Mouse (Mus musculus) heart, embryonic 12.5 days (tissue): Measurements from ENCODE around the gene Celf2. TPM values are rescaled to one million over a fixed set of nuclear protein-coding genes. Genes with fewer than 3 reads are reported as not detected.
A peak's percentile ranks its signal among the peaks of the same experiment; 100 is the strongest.

Experiments
- ATAC-seq: fragments of 200-750 bp; cut with Nextera tagmentation; 2 replicates; pipeline ENCODE4 v1.8.0; 2017; ENCODE audit warnings: moderate TSS enrichment, moderate library complexity; ENCODE audit not compliant: insufficient number of reproducible peaks, low FRiP score
- H3K27ac ChIP-seq: fragments of 300-500 bp; sonication (generic); 2 replicates; pipeline ENCODE4 v1.5.1; 2016; ENCODE audit warnings: mild to moderate bottlenecking, moderate library complexity; ENCODE audit not compliant: poor library complexity, severe bottlenecking
- H3K27me3 ChIP-seq: fragments of 300-500 bp; sonication (generic); replicated peaks from 2 replicates; pipeline ENCODE4 v1.6.1; 2016; ENCODE audit warnings: mild to moderate bottlenecking, moderate library complexity
- H3K36me3 ChIP-seq: fragments of 300-500 bp; sonication (generic); 2 replicates; pipeline ENCODE4 v1.6.1; 2016; ENCODE audit warnings: mild to moderate bottlenecking, moderate library complexity
- H3K4me1 ChIP-seq: fragments of 300-500 bp; sonication (generic); replicated peaks from 2 replicates; pipeline ENCODE4 v1.6.1; 2016; ENCODE audit warnings: mild to moderate bottlenecking
- H3K4me2 ChIP-seq: fragments of 300-500 bp; sonication (generic); 2 replicates; pipeline ENCODE4 v1.6.1; 2016; ENCODE audit warnings: mild to moderate bottlenecking, moderate library complexity
- H3K4me3 ChIP-seq: fragments of 300-500 bp; sonication (generic); 2 replicates; pipeline ENCODE4 v1.5.1; 2016; ENCODE audit warnings: mild to moderate bottlenecking
- H3K9ac ChIP-seq: fragments of 300-500 bp; sonication (generic); 2 replicates; pipeline ENCODE4 v1.6.1; 2016; ENCODE audit warnings: mild to moderate bottlenecking, moderate library complexity
- H3K9me3 ChIP-seq: fragments of 300-500 bp; sonication (generic); replicated peaks from 2 replicates; pipeline ENCODE4 v1.6.1; 2016; ENCODE audit warnings: mild to moderate bottlenecking, moderate library complexity
- WGBS: fragments of 180-500 bp; shearing (Covaris S2); methylation state at CpG from one replicate; pipeline ENCODE4 v1.1.7; 2016; 5-methylcytosine and 5-hydroxymethylcytosine counted together
- polyA plus RNA-seq: library from polyadenylated mRNA; unstranded; fragments of >200 nt; fragmentation: Nextera tagmentation; extraction: Ambion mirVana; gene quantifications from 2 replicates; pipeline ENCODE4 v1.2.1, GENCODE M21; 2016

The Celf2 gene
- polyA plus RNA-seq, 1 experiment from 2014 or later, result 65.8 TPM

DNA sequence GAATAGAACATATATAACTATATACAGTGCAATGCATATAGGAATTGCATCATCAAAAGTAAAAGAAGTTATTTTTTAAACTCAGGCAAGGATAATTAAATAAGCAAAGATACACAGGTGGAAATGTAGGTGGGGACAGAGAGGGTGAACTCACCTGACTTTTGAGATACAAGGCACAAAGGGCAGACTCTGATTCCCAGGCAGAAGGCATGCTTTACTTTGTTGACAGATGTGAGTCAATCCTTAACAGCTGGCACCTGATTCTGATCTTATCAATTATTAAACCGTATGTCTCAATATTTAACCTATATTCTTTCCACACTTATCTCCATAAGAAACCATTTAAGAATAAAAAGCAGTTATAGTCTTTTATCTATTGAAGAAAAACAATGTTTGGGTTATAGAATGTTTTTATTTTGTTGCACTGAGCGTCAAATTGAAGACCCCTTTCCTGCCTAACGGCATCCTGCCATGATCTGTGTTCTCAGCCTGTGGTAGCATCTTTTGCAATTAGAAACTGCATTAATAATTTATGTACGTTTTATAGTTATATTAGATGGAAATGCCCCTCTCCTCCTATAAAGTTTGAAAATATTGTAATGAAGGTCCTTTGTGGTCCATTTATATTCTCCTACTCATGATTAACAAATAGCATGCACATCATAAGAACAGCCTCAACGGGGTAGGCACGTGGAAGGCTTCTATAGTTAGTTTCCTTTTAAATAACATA, 491.8 kb downstream of the Celf2 start:
- WGBS, result 81% methylated on average over 6 of the region's 6 CpGs
- Histone ChIP-seq H3K36me3 (0 out of 2 replicates have a peak, but pooled peaks cover 3% of the 10 kb centered on the region), H3K4me2 (no peak overlapping the region), H3K9me3 (no peaks in the 10 kb centered on the region), H3K4me1 (no peaks in the 10 kb centered on the region), H3K27ac (no peak overlapping the region), H3K4me3 (no peak overlapping the region), H3K9ac (no peak overlapping the region), H3K27me3 (no peaks in the 10 kb centered on the region)
- no peak for ATAC-seq

GRCm38 (mm10) chr2:7013126-7013525, 496.2 kb downstream of the Celf2 start:
- Histone ChIP-seq H3K4me3 (no peak overlapping the region), H3K4me2 (no peak overlapping the region), H3K27ac (no peak overlapping the region), H3K4me1 (no peaks in the 10 kb centered on the region), H3K9me3 (no peaks in the 10 kb centered on the region), H3K9ac (no peak overlapping the region), H3K36me3 (peaks cover 3% of the 10 kb centered on the region; the same call in 1 of the 2 replicates), H3K27me3 (no peaks in the 10 kb centered on the region)
- no peak for ATAC-seq
- 85% methylated on average over 5 of the region's 5 CpGs for WGBS

- no peaks in the 10 kb centered on the region for H3K27me3 ChIP-seq
- H3K4me2 ChIP-seq, result no peak overlapping the region
- no peak overlapping the region for H3K4me3 ChIP-seq
- WGBS, result 83% methylated on average over 3 of the region's 3 CpGs
- H3K36me3 ChIP-seq, result peaks cover 3% of the 10 kb centered on the region; the same call in 1 of the 2 replicates
- H3K9ac ChIP-seq, result no peak overlapping the region
- no peaks in the 10 kb centered on the region for H3K9me3 ChIP-seq
- H3K4me1 ChIP-seq, result no peaks in the 10 kb centered on the region
- ATAC-seq, result no peak
- no peak overlapping the region for H3K27ac ChIP-seq
Observed at GRCm38 (mm10) chr2:7006816-7007215, 502.5 kb downstream of the Celf2 start.

DNA sequence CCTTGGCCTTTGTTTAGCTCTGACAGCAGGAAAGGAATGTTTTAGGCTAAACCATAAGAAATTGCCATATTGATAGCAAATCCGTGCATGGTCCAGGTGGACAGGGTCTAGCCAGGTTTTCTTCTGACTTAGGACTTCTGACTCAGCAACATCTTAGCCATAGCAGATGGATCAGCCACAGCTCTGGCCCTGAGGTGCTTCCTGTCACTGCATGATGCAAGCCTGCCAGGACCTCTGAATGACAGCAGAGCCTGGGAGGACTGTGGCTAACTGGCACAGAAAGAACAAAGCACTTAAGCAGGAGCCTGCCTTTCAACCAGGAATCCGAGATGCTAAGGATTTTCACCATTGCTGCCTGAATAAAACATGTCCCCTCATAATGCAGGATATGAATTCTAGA, 507.4 kb downstream of the Celf2 start:
- H3K4me1 ChIP-seq, result no peaks in the 10 kb centered on the region
- ATAC-seq, result no peak
- no peak overlapping the region for H3K9ac ChIP-seq
- peaks cover 11% of the 10 kb centered on the region; the same call in 1 of the 2 replicates for H3K36me3 ChIP-seq
- H3K9me3 ChIP-seq, result no peaks in the 10 kb centered on the region
- H3K4me2 ChIP-seq, result no peak overlapping the region
- WGBS, result 50% methylated on average over 2 of the region's 2 CpGs
- no peaks in the 10 kb centered on the region for H3K27me3 ChIP-seq
- no peak overlapping the region for H3K4me3 ChIP-seq
- H3K27ac ChIP-seq, result no peak overlapping the region

DNA sequence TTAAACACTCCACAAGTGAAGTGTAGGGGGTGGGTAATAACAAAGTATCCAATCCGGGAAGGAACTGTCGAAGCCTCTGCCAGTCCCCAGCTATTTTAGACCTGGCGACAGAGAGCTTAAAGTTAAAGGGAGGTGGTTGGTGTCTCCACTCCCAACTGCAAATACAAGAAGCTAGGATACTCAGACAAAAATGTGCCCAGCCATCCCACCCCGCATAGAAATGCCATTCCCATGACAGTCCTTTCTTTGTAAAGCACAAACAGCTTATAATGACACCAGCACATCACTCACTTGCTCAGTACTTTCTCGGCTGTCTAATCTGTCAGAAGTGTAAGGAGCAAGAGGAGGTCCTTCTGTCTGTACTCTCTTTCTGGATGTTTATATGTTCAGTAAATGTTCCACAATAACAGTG, 518.3 kb downstream of the Celf2 start:
- H3K27ac ChIP-seq, result peak overlapping the region; percentile 51
- 0 out of 2 replicates have a peak, but pooled peaks have one; percentile 42 for ATAC-seq
- no peak overlapping the region for H3K9ac ChIP-seq
- H3K9me3 ChIP-seq, result no peaks in the 10 kb centered on the region
- no peaks in the 10 kb centered on the region for H3K27me3 ChIP-seq
- no peaks in the 10 kb centered on the region for H3K36me3 ChIP-seq
- no peak overlapping the region for H3K4me3 ChIP-seq
- peak overlapping the region; percentile 19; the same call in 1 of the 2 replicates for H3K4me2 ChIP-seq
- 32% methylated on average over 5 of the region's 5 CpGs for WGBS
- peaks cover 20% of the 10 kb centered on the region for H3K4me1 ChIP-seq

- Histone ChIP-seq H3K9me3 (no peaks in the 10 kb centered on the region), H3K9ac (no peak overlapping the region), H3K4me1 (peaks cover 17% of the 10 kb centered on the region), H3K27ac (no peak overlapping the region), H3K36me3 (no peaks in the 10 kb centered on the region), H3K4me2 (no peak overlapping the region), H3K4me3 (no peak overlapping the region), H3K27me3 (no peaks in the 10 kb centered on the region)
- 76% methylated on average over 4 of the region's 4 CpGs for WGBS
- no peak for ATAC-seq
Observed at GRCm38 (mm10) chr2:6985706-6986105, 523.7 kb downstream of the Celf2 start.

DNA sequence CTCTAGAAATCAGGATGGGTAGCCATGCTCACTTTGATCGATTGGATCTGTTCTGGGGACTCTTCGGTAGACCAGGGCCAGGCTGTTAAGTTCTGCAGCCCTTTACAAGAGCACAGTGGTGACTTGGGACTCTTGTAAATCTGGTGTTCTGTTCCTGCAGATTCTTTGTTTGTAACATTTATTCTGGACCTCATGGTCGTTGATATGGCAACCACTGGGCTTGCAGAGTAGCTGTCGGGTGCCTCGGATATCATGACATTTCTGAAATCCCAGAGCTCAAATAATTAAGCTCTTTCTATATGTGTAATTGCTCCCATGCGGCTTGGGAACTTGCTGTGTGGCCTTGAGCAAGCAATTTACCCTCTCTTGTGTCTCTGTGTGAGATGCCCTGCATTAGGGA, 525.5 kb downstream of the Celf2 start:
- Histone ChIP-seq H3K4me2 (no peak overlapping the region), H3K9me3 (no peaks in the 10 kb centered on the region), H3K27ac (no peak overlapping the region), H3K4me1 (0 out of 2 replicates have a peak, but pooled peaks cover 2% of the 10 kb centered on the region), H3K36me3 (no peaks in the 10 kb centered on the region), H3K27me3 (no peaks in the 10 kb centered on the region), H3K9ac (no peak overlapping the region), H3K4me3 (no peak overlapping the region)
- ATAC-seq, result no peak
- WGBS, result 82% methylated on average over 6 of the region's 6 CpGs

- no peaks in the 10 kb centered on the region for H3K36me3 ChIP-seq
- no peaks in the 10 kb centered on the region for H3K4me1 ChIP-seq
- no peak overlapping the region for H3K4me2 ChIP-seq
- ATAC-seq, result no peak
- H3K27me3 ChIP-seq, result no peaks in the 10 kb centered on the region
- H3K9me3 ChIP-seq, result no peaks in the 10 kb centered on the region
- WGBS, result 88% methylated on average over 2 of the region's 2 CpGs
- H3K9ac ChIP-seq, result no peak overlapping the region
- no peak overlapping the region for H3K4me3 ChIP-seq
- no peak overlapping the region for H3K27ac ChIP-seq
Observed at GRCm38 (mm10) chr2:6976300-6976699, 533.1 kb downstream of the Celf2 start.

DNA sequence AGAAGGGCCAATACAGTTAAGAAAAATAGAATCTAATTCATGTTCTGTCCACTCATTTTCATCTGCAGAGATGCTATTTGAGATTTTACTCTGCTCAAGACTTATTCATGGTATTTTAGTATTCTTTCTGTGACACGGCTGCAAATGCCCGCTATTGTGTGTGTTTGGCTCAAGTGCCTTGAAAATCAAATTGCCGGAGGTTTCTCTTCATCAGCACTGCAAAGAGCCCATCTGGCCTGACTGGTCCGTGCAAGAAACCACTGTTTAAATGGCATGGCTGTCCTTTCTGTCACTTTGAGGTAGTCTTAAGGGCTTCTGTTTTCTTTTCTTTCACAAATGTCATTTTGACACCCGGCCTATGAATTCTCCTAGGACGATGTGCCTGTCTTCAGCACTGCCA, 540.1 kb downstream of the Celf2 start:
- no peaks in the 10 kb centered on the region for H3K36me3 ChIP-seq
- H3K9ac ChIP-seq, result no peak overlapping the region
- no peaks in the 10 kb centered on the region for H3K27me3 ChIP-seq
- WGBS, result 83% methylated on average over 6 of the region's 6 CpGs
- no peak for ATAC-seq
- H3K9me3 ChIP-seq, result no peaks in the 10 kb centered on the region
- H3K4me1 ChIP-seq, result peaks cover 6% of the 10 kb centered on the region
- H3K4me3 ChIP-seq, result no peak overlapping the region
- no peak overlapping the region for H3K4me2 ChIP-seq
- no peak overlapping the region for H3K27ac ChIP-seq

- Histone ChIP-seq H3K9me3 (no peaks in the 10 kb centered on the region), H3K4me2 (no peak overlapping the region)
- no peak for ATAC-seq
Observed at GRCm38 (mm10) chr2:6965243-6965642, 544.1 kb downstream of the Celf2 start.

DNA sequence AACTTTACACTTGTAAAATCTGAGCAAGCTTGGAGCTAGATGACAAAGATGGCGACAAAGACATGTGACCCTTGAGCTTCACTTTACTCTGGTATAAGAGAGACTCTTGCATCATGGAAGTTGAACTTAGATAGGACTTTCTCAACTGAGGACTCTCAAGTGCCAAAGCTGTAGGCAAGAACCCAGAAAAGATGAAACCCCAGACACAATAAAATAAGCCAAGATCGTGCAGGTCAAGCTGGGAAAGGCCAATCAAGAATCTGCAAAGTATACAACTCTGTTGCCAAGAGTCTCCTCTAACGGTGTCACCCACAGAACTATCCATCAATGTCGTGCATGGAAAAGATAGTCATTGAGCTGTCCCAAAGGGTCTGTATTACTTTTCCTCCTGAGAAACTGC, 558.7 kb downstream of the Celf2 start:
- WGBS, result 86% methylated on average over 4 of the region's 4 CpGs
- Histone ChIP-seq H3K4me1 (0 out of 2 replicates have a peak, but pooled peaks cover 2% of the 10 kb centered on the region), H3K36me3 (no peaks in the 10 kb centered on the region), H3K9ac (no peak overlapping the region), H3K4me2 (no peak overlapping the region), H3K27me3 (no peaks in the 10 kb centered on the region), H3K9me3 (no peaks in the 10 kb centered on the region), H3K27ac (no peak overlapping the region), H3K4me3 (no peak overlapping the region)
- no peak for ATAC-seq

More at GRCm38 (mm10) chr2:6965243-6965642, 544.1 kb downstream of the Celf2 start:
- no peaks in the 10 kb centered on the region for H3K36me3 ChIP-seq
- H3K4me3 ChIP-seq, result no peak overlapping the region
- H3K4me1 ChIP-seq, result peaks cover 6% of the 10 kb centered on the region
- H3K27ac ChIP-seq, result no peak overlapping the region
- no peak overlapping the region for H3K9ac ChIP-seq
- H3K27me3 ChIP-seq, result no peaks in the 10 kb centered on the region
